Mouse (Mus musculus): ENCODE measurements around the gene Alox5.

Alox5 gene

DNA sequence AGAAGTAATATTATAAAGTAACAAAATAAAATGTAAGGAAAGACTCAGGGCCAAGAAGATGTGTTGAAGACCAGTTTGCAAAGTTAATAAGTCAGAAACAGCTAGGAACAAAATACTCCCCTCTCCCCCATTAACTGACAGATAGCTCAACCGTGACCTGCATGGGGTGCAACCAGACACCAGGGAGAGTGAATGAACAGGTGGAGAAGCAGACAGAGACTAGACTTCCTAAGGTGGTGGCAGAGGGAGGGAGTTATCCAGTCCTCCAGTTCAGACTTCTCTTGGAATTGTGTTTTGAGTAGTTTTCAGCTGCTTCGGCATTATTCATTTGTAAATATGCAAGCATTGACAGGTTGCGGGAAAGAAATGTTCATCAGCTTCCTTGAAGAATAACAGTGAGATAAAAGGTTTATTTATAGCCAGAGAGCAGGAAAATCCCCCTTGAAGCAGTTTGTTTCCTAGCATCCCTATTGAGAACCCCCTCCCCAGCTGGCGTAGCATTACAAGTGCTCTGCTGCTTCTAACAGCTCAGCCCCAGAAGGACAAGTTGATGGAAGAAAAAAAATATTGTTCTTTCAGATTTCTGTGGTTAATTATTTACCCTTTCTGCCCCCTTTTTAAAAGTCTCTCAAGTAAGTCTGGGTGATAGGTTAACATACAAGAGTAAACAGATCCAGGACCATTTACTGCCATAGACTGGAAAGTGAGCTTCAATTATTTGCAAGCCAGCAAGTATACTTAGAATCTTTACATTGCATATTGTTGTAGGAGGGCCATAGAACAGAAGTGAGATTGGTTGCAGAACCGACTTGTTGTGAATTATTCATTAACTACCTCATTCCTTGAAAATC is 75.6 kb downstream of the Alox5 start:
- peak; percentile 21 for DNase-seq (ENCODE audit: low spot score)

DNA sequence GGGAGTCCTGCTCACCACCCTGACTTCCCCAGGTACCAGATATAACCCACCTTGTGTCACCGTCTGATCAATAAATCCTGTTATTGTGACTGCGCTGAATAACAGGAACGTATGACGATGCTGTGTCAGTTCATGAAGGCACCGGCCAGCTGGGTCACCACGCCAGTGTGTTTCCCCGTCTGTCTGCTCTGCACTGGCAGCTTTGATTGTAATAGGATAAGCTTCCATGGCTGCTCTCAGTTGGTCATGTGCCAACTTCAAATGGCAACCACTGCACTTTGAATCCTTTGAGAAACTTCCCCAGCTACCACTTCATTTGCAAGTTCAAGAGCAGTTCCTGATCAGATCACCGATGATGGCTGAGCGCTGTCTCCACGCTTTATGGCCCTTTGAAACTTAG is 77.4 kb downstream of the Alox5 start:
- DNase-seq (ENCODE audit: low spot score), result no peak

- DNase-seq (ENCODE audit: low spot score), result no peak
Observed at GRCm38 (mm10) chr6:116381605-116382004, 79.4 kb downstream of the Alox5 start.

DNA sequence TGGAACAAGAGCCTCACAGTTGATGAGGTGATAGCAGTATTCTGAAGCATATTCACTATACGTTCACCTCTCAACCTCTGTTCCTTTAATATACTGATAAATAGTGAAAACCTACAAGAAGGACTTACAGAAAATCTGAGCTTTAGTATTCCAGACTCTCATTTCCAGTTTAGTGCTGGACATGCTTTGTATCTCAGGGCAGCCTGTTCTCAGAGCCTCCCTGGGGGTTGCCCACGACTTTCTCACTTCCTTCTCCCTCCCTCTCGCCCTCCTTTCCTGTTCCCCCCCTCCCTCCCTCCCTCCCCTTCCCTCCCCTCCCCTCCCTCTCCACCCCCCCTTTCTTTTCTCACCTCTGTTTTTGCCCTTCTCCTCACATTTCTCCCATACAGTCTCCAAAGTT is 80.8 kb downstream of the Alox5 start:
- no peak for DNase-seq (ENCODE audit: low spot score)

GRCm38 (mm10) chr6:116378892-116379291 is 82.1 kb downstream of the Alox5 start:
- no peak for DNase-seq (ENCODE audit: low spot score)

DNA sequence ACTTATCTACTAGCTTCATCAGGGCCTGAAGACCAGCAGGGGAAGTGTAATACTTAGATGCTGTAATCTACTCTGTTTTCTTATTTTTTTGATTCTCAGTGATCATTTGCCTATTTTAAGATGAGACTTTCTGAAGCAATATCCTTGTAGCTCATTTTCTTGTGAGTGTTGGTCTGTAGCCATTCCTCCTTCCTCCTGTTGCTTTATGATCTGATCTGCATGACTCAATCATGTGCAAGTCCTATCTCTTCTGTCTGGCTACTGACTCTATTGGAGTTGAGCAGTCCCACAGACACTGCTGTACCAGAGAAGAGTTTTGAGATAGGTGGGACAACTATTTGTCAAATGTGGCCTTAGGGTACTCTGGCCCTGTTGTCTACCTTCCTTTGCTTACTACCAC is 86.4 kb downstream of the Alox5 start:
- DNase-seq (ENCODE audit: low spot score), result no peak

- no peak for DNase-seq (ENCODE audit: low spot score)
Observed at GRCm38 (mm10) chr6:116374136-116374535, 86.8 kb downstream of the Alox5 start.

GRCm38 (mm10) chr6:116371500-116371899 is 89.5 kb downstream of the Alox5 start:
- no peak for DNase-seq (ENCODE audit: low spot score)

- no peak for DNase-seq (ENCODE audit: low spot score)
Observed at GRCm38 (mm10) chr6:116370216-116370976, 90.6 kb downstream of the Alox5 start.

DNA sequence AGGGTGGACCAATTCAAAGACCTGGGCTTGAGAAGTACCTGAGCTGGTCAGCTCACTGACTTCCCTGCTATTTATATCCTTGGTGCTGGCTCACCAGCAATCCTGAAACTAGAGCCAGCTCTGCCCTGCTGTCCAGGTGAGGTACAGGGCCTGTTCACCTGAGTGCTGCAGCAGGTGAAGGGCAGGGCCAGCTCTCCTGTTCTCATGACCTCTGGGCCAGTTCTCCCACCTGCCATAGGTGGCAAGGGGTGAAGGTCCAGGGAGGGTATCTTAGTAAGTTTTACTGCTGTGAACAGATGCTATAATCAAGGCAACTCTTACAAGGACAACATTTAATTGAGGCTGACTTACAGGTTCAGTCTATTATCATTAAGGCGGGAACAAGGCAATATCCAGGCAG is 91.2 kb downstream of the Alox5 start:
- no peak for DNase-seq (ENCODE audit: low spot score)

DNA sequence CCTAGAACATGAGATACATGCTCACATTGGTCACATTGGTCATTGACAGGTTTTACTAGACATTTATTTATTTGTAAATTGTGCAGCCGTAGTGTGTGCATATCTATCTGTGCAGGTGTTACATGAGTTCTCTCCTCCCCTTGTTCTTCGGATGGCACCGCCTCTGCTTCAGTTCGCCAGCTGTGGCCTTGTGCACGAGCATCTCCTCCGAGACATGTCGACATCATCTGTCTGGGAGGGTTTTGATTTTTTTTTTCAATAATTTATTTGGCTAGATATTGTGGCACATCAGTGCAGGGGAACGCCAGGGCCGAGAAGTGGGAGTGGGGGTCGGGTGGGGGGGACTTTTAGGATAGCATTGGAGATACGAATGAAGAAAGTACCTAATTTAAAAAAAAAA is 93.0 kb downstream of the Alox5 start:
- DNase-seq (ENCODE audit: low spot score), result no peak

DNA sequence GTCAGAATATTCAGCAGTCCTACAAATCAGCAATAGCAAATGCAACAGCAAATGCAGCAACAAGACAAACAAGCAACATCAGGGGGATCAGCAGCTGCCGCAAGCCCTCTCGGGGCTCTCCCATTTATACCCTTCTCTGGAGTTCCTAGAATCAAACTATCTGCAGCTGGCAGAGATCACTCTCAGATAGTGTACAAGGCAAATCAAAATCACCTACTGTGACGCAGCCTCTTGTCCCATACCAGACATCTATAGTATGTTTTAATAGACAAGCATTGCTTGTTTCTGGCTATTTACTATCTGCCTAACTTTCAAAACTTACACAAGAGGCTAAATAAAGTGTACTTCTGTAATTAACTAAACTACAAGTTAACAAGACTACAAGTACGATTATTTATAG is 99.0 kb downstream of the Alox5 start:
- DNase-seq (ENCODE audit: low spot score), result no peak

GRCm38 (mm10) chr6:116361463-116361862 is 99.5 kb downstream of the Alox5 start:
- DNase-seq (ENCODE audit: low spot score), result no peak
